Mouse (Mus musculus): ENCODE data around the gene Ap1m2.

DNA sequence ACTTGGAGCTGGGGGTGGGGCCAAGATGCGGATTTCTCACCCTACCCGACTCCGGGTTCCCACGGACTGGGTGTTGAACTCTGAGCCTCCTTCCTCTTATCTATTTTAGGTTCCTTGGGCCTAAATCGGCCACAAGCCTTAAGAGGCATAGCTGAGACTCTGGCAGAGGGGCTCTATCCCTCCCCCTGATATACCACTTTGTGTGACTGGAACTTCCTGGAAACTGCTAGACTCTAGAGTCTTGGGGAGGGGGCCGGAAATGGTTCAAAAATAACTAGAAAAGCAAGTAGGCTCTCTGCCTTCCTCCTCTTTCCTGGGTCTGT is 9.3 kb upstream of the Ap1m2 start:
- TF ChIP-seq CTCF (IDR thresholded peaks at IDR 0.05; ENCODE audit: extremely low read depth, insufficient read depth, low read length) = no peak
- TF ChIP-seq POLR2A (IDR thresholded peaks at IDR 0.05; ENCODE audit: extremely low read depth, insufficient read depth, low read length) = no peak
